Mouse (Mus musculus) activated CD4-positive, CD25-positive, alpha-beta regulatory T cell, adult 9 weeks (primary cell): ENCODE measurements around the gene Arap1. TPM values are rescaled to one million over a fixed set of nuclear protein-coding genes. Genes with fewer than 3 reads are reported as not detected.

Source experiments
- polyA plus RNA-seq: library from polyadenylated mRNA; unstranded; fragments of 100-300 nt; shearing (Covaris generic); gene quantifications from one replicate; pipeline ENCODE4 v1.2.1, GENCODE M21; 2017

Gene Arap1
- polyA plus RNA-seq, result 117 TPM

GRCm38 (mm10) chr7:101347767-101348270 lies at the start of gene Arap1:
Gene Arap1 (plus strand): TSS chr7:101348067.

DNA sequence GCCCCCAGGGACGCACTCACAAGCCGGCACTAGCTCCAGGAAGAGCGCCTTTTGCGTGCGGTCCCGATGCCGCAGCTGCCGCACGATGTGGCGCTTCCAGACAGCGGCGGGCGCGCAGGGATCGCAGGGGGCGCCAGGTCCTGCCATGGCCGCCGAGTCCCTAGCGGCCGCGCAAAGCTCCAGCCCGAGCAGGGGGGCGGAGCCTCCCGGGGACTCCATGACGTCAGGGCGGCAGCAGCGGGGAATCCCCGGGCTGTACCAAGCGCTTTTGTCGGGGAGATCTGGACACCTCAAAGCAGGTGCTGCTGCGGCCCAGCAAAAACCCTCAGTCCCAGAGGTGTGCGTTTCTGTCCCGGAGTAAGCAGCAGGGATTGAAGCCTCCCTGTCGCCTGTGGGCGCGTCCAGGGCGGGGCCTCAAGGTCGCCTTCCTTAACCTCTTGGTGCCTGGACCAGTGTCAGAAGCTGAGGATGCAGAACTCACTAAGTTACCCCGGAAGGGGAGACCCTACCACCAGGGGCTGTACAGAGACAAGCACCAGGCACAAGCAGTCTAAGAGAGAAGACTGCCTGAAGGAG lies 45.9 kb upstream of the Arap1 start, which contains the start of gene Atg16l2:
TSS of gene Atg16l2 (minus strand) at position 371 of the 576 bp plus-strand sequence.

DNA sequence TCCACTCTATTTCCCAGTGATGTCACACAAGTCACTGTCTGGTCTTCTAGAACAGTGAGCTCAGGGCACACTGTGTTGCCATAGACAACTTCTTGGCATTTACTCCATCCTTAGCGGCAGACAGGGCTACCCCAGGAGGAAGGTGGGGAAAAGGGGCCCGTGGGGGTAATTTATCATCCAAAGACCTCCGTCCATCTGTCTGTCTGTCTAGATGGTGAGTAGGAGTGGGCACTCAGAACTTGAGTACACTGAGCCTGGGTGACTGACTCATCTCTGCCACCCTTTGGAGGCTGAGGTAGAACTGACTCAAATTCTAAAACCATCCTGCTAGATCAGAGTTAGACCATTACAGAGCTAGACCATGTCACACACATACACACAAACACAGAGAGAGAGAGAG lies 30.9 kb upstream of the Arap1 start, which contains the start of gene Stard10:
TSS of gene Stard10 (plus strand) at position 73 of the 400 bp plus-strand sequence.

DNA sequence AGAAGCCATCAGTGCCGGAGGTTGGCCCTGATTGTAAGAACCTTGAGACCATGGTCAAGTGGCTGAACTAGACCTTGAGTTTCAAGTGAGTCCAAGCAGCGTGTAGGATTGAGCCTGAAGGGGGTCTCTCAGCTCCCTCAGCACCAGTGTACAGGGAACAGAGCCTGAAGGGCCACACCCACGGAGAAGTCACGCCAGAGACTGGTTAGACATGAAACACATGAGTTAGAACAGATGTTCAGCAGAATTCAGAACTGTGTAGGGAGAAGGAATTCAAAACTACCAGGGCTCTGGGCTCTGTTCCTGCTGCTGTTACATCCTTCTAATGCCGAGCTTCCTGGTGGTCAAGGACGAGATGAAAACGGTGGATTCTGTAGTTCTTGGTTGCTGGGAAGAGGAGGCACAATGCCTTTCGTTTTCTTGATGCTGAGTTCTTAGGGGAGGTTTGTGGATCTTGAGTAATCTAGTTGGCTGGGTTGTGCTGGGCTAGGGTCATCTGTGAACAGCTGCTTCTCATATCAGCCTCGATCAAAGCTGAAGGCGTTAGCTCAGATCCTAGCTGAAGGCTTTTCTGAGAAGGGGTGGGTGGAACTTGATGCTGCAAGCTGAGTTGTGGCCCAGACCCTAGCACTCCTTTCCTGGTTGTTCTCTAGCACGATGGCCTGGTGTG lies 62.5 kb downstream of the Arap1 start, which contains the start of gene Gm45837:
TSS of gene Gm45837 (plus strand) at position 620 of the 670 bp plus-strand sequence.

DNA sequence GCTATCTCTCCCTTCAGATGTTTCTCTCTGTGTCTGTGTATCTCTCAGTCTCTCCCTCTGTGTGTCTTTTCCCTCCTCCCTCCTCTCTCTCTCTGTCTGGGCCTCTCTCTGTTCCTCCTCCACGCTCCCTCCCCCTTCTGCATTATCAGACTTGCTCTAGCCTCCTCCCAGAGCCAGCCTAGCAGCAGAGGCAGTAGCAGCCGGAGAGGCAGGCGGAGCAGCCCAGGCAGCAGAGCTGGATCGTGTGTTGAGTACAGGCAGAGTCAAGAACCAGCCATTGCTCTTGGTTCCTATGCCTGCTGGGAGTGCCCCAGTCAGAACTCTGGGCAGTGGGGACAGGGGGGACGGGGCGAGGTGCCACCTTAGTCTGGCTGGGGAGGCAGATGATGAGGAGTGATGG lies 73.7 kb downstream of the Arap1 start, which contains the start of gene Pde2a:
TSS of gene Pde2a (plus strand) at position 163 of the 400 bp plus-strand sequence.

Other genes starting within 250 kb of the Arap1 start
- 85.8 TPM for gene Atg16l2, start 45.8 kb upstream of the Arap1 start, polyA plus RNA-seq
- 9.0 TPM for gene Stard10, start 31.0 kb upstream of the Arap1 start, polyA plus RNA-seq
- 69.0 TPM for gene Gm45837, start 62.8 kb downstream of the Arap1 start, polyA plus RNA-seq
- 19.7 TPM for gene Pde2a, start 73.6 kb downstream of the Arap1 start, polyA plus RNA-seq
- 274 TPM for gene Art2b, start 237.5 kb downstream of the Arap1 start, polyA plus RNA-seq